Mouse (Mus musculus): ENCODE measurements around the gene Tcte1.

- TF ChIP-seq CTCF (IDR thresholded peaks at IDR 0.05; ENCODE audit: control insufficient read depth, insufficient read depth, low read length) (no peak), POLR2A (IDR thresholded peaks at IDR 0.05; ENCODE audit: borderline replicate concordance, control insufficient read depth, low read depth, low read length) (no peak)
Observed at GRCm38 (mm10) chr17:45563216-45563615, 40.0 kb downstream of the Tcte1 start.

Measured in bone marrow, adult 2 months (tissue).